Mouse (Mus musculus): ENCODE results near the gene 1810030O07Rik.
"Not testable (repeated sequence)": the region's sequence is repeated elsewhere in the genome, so short reads cannot be mapped to it uniquely, and the experiment has no call there.

1810030O07Rik gene

GRCm38 (mm10) chrX:12673054-12673775 is at the start of gene 1810030O07Rik:
Gene 1810030O07Rik (minus strand): TSS chrX:12673668.
- peak; percentile 85 for DNase-seq

DNA sequence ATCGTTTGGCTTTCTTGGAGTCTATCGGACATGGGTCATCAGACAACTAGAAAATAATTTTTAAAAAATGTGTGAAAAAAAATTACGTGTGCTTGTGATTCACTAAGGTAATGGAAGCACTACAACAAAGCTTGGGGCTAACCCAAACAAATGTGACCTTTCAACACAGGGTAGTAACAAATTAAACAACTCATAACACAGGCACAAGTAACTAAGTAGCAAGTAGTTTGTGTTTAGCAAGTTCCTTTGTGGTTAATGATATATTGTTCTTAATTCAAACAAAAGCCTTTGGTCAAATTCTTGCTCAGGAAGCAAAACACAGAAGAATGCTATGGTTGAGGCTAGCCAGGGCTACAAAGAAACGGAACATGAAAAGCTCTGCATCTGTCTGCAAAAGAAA is 42.6 kb upstream of the 1810030O07Rik start:
- no peak for DNase-seq

DNA sequence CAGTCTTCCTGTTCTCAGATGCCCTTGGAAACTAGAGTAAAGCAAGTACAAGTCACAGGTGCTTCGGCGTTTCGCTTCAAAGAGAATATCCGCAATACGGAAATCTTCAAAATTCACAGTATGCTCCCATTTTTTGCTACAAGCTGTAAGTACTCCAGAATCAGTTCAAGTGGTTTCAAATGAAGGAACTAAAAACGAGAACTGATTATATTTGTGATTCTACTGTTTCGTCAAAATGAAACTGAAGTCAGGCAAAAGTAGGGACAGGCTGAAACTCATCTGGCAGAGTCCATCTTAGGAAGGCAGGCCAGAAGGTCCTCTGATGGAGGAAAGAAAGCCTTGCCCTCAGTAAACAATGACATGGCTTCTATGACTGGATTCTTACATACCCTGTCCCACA is 40.3 kb upstream of the 1810030O07Rik start:
- DNase-seq: no peak

GRCm38 (mm10) chrX:12686910-12687309 is 13.4 kb upstream of the 1810030O07Rik start:
- DNase-seq: no peak

GRCm38 (mm10) chrX:12686071-12686470 is 12.6 kb upstream of the 1810030O07Rik start:
- DNase-seq: no peak

DNA sequence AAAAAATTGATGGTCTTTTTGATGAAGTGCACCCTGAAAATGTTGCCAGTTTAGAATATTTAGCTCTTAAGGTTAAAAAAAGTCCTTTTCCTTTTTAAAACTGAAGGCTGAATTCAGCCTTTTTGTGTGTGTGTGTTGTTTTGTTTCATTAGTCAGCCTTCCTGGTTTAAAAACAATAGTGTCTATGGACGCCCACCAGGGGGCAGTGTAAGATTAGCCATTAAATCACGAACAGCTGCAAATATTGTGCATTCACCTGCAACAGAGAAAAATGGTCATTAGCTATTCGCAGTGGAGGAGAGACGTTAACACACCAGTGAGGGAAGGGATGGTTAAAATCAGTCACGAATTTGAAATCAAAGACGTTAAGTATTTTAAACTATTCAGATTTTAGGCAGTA is 3.9 kb upstream of the 1810030O07Rik start:
- DNase-seq: peak; percentile 61

GRCm38 (mm10) chrX:12653879-12654278 is 19.6 kb downstream of the 1810030O07Rik start:
- DNase-seq: no peak

GRCm38 (mm10) chrX:12651906-12652305 is 21.6 kb downstream of the 1810030O07Rik start:
- DNase-seq: no peak

- DNase-seq: peak; percentile 43
Observed at GRCm38 (mm10) chrX:12645531-12646304, 27.8 kb downstream of the 1810030O07Rik start.

DNA sequence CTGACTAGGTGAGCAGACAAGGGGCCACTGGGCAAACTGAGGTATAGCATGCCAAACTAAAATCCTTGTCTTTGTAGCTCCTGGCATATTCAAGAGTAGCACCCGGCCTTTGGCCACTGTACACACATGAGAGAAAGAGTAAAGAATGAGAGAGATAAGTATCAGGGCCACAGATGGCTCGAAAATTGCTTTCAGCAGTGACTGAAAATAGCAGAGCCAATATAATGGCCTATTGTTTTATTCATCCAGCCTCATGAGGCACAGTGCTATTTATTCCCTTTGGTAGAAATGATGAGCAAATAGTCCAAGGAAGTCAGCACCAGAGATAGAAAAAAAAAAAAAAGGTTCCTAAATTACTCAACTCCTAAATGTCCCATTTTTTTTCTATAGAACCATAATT is 28.5 kb downstream of the 1810030O07Rik start:
- no peak for DNase-seq

DNA sequence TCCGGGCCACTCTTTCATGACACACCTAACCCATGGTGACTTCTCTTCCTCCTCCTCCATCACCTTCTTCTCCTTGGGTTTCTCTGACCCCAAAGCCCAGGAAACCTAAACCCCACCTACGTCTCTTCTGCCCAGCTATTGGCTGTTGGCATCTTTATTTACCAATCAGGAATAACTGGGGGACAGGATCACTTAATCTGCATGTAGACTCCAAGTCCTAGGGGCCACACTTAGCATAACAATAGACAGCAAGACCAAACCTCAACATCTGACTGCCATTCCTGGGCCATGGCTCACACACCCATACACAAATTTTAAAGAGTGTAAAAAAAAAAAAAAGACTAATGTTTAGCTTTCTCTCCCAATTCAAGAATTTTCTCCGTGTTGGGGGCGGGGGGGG is 48.3 kb downstream of the 1810030O07Rik start:
- no peak for DNase-seq

- not testable (repeated sequence) for DNase-seq
Observed at GRCm38 (mm10) chrX:12612360-12612759, 61.1 kb downstream of the 1810030O07Rik start.

- no peak for DNase-seq
Observed at GRCm38 (mm10) chrX:12611211-12611610, 62.3 kb downstream of the 1810030O07Rik start.

DNA sequence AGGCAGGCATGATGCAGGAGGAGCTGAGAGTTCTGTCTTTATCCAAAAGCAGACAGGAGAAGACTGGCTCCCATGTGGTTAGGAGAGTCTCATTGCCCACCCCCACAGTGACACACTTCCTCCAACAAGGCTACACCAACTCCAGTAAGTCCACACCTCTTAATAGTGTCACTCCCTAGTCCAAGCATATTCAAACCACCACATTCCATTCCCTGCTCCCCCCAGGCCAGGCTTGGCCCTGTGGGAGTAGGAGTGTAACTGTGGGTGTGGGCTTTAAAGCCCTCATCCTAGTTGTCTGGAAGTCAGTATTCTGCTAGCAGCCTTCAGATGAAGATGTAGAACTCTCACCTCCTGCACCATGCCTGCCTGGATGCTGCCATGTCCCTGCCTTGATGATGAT is 62.9 kb downstream of the 1810030O07Rik start:
- not testable (repeated sequence) for DNase-seq
